Mouse (Mus musculus): ENCODE results near the gene Serpinb2. TPM values are rescaled to one million over a fixed set of nuclear protein-coding genes. Genes with fewer than 3 reads are reported as not detected.

Gene Serpinb2
- not detected in 2 replicates for polyA plus RNA-seq (2012; ENCODE audit: insufficient read depth, insufficient read length, missing spikeins)

GRCm38 (mm10) chr1:107511252-107511651 is at the start of gene Serpinb2:
Serpinb2 (plus strand) TSS chr1:107511423.
- no peak within 1 kb of the TSS for H3K4me3 ChIP-seq (ENCODE audit: insufficient read depth, low read depth, low read length)
- no peak within 1 kb of the TSS for H3K27ac ChIP-seq (replicated peaks; ENCODE audit: low read depth, low read length)
- H3K4me1 ChIP-seq (ENCODE audit: control insufficient read depth, insufficient read depth, insufficient read length, low read length): no peaks in the 10 kb centered on the region

DNA sequence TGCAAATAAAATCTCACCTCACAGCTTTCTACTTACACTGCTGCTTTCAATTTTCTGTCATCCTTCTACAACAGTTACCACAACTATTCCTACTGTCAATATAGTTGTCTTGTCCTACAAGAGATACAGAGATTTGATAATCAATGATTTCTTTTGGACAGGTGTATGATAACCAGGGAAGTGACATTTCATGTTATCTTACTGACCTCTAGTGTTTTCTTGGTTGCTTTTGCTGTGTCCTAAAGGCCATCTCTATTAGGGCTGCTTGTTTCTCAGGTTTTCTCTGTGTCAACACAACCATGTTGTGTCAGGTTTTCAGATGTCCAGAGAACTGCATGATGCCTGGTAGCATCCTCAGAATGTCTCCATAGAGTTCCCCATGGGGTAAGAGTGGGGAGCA is 31.3 kb upstream of the Serpinb2 start:
- Histone ChIP-seq H3K27ac (replicated peaks; ENCODE audit: low read depth, low read length) (no peak overlapping the region), H3K4me3 (ENCODE audit: insufficient read depth, low read depth, low read length) (no peak overlapping the region), H3K4me1 (ENCODE audit: control insufficient read depth, insufficient read depth, insufficient read length, low read length) (no peaks in the 10 kb centered on the region)

GRCm38 (mm10) chr1:107481452-107481851 is 29.8 kb upstream of the Serpinb2 start:
- Histone ChIP-seq H3K27ac (replicated peaks; ENCODE audit: low read depth, low read length) (no peak overlapping the region), H3K4me3 (ENCODE audit: insufficient read depth, low read depth, low read length) (no peak overlapping the region), H3K4me1 (ENCODE audit: control insufficient read depth, insufficient read depth, insufficient read length, low read length) (no peaks in the 10 kb centered on the region)

GRCm38 (mm10) chr1:107489577-107489976 is 21.6 kb upstream of the Serpinb2 start:
- H3K4me3 ChIP-seq (ENCODE audit: insufficient read depth, low read depth, low read length): no peak overlapping the region
- no peak overlapping the region for H3K27ac ChIP-seq (replicated peaks; ENCODE audit: low read depth, low read length)
- no peaks in the 10 kb centered on the region for H3K4me1 ChIP-seq (ENCODE audit: control insufficient read depth, insufficient read depth, insufficient read length, low read length)

DNA sequence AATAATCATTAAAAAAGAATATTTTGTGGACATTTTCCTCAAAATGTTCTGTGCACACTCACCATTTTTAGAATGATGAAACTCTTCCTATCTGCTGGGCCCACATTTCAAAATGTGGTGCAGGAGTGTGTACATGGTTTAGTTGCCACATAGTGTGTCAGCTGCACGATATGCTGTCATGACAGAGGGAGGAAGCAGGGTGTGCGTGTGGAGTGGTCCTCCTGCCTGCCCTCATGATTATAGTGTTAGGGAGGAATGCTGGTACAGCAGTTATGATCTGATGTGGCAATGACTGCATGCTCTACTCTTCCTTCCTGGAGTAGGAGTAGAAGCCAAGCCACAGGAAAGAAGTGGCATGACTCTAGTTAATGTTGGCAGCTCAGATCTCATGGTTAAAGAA is 14.4 kb upstream of the Serpinb2 start:
- H3K4me1 ChIP-seq (ENCODE audit: control insufficient read depth, insufficient read depth, insufficient read length, low read length): no peaks in the 10 kb centered on the region
- no peak overlapping the region for H3K27ac ChIP-seq (replicated peaks; ENCODE audit: low read depth, low read length)
- H3K4me3 ChIP-seq (ENCODE audit: insufficient read depth, low read depth, low read length): no peak overlapping the region

DNA sequence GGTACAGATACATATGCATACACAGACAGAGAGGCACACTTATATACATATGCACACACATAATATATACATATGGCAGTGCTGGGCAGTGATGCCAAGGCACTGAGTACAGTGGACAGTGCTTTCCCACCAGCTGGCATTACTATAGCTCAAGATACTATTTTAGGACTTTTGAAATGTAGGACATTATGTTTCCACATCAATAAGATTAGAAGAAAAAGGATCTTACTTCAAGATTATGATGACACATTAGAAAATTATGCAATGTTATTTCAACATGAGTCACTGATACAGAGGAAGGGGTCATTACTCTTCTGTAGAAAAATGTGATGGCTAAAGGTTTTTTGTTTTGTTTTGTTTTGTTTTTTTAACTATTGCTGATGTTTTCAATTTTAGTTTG is 9.2 kb upstream of the Serpinb2 start:
- Histone ChIP-seq H3K4me1 (ENCODE audit: control insufficient read depth, insufficient read depth, insufficient read length, low read length) (no peaks in the 10 kb centered on the region), H3K4me3 (ENCODE audit: insufficient read depth, low read depth, low read length) (no peak overlapping the region), H3K27ac (replicated peaks; ENCODE audit: low read depth, low read length) (no peak overlapping the region)

DNA sequence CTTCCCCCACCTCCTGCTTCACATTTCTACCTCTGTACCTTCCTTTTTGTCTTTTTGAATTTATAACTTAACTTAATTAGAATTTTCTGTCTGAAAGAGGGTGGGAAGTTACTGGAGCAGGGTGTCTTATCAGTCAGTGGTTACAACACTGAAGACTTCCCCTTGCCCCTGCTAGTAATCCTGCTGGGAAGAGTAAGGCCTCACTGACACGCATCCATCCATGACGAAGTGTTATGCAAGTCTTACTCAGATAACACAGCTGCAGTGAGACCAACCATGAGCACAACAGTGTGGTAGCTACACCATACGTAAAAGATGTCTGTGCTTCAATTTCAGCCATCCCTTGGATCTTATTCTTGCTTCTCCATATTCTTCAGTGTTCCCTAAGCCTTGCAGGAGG is 7.9 kb upstream of the Serpinb2 start:
- Histone ChIP-seq H3K27ac (replicated peaks; ENCODE audit: low read depth, low read length) (no peak overlapping the region), H3K4me1 (ENCODE audit: control insufficient read depth, insufficient read depth, insufficient read length, low read length) (no peaks in the 10 kb centered on the region), H3K4me3 (ENCODE audit: insufficient read depth, low read depth, low read length) (no peak overlapping the region)

GRCm38 (mm10) chr1:107505898-107506562 is 5.2 kb upstream of the Serpinb2 start:
- Histone ChIP-seq H3K4me3 (ENCODE audit: insufficient read depth, low read depth, low read length) (no peak overlapping the region), H3K4me1 (ENCODE audit: control insufficient read depth, insufficient read depth, insufficient read length, low read length) (no peaks in the 10 kb centered on the region), H3K27ac (replicated peaks; ENCODE audit: low read depth, low read length) (no peak overlapping the region)

- H3K4me3 ChIP-seq (ENCODE audit: insufficient read depth, low read depth, low read length): no peak overlapping the region
- no peak overlapping the region for H3K27ac ChIP-seq (replicated peaks; ENCODE audit: low read depth, low read length)
- H3K4me1 ChIP-seq (ENCODE audit: control insufficient read depth, insufficient read depth, insufficient read length, low read length): no peaks in the 10 kb centered on the region
Measured at GRCm38 (mm10) chr1:107512194-107513138, 1.2 kb downstream of the Serpinb2 start.

GRCm38 (mm10) chr1:107513530-107513929 is 2.3 kb downstream of the Serpinb2 start:
- no peaks in the 10 kb centered on the region for H3K4me1 ChIP-seq (ENCODE audit: control insufficient read depth, insufficient read depth, insufficient read length, low read length)
- H3K4me3 ChIP-seq (ENCODE audit: insufficient read depth, low read depth, low read length): no peak overlapping the region
- H3K27ac ChIP-seq (replicated peaks; ENCODE audit: low read depth, low read length): no peak overlapping the region

GRCm38 (mm10) chr1:107515839-107516498 is 4.7 kb downstream of the Serpinb2 start:
- Histone ChIP-seq H3K4me3 (ENCODE audit: insufficient read depth, low read depth, low read length) (no peak overlapping the region), H3K27ac (replicated peaks; ENCODE audit: low read depth, low read length) (no peak overlapping the region), H3K4me1 (ENCODE audit: control insufficient read depth, insufficient read depth, insufficient read length, low read length) (no peaks in the 10 kb centered on the region)

GRCm38 (mm10) chr1:107525592-107525991 is 14.4 kb downstream of the Serpinb2 start:
- Histone ChIP-seq H3K27ac (replicated peaks; ENCODE audit: low read depth, low read length) (no peak overlapping the region), H3K4me3 (ENCODE audit: insufficient read depth, low read depth, low read length) (no peak overlapping the region), H3K4me1 (ENCODE audit: control insufficient read depth, insufficient read depth, insufficient read length, low read length) (no peaks in the 10 kb centered on the region)

GRCm38 (mm10) chr1:107528325-107529078 is 17.3 kb downstream of the Serpinb2 start:
- H3K27ac ChIP-seq (replicated peaks; ENCODE audit: low read depth, low read length): no peak overlapping the region
- H3K4me1 ChIP-seq (ENCODE audit: control insufficient read depth, insufficient read depth, insufficient read length, low read length): no peaks in the 10 kb centered on the region
- no peak overlapping the region for H3K4me3 ChIP-seq (ENCODE audit: insufficient read depth, low read depth, low read length)

- H3K27ac ChIP-seq (replicated peaks; ENCODE audit: low read depth, low read length): no peak overlapping the region
- H3K4me3 ChIP-seq (ENCODE audit: insufficient read depth, low read depth, low read length): no peak overlapping the region
- no peaks in the 10 kb centered on the region for H3K4me1 ChIP-seq (ENCODE audit: control insufficient read depth, insufficient read depth, insufficient read length, low read length)
Measured at GRCm38 (mm10) chr1:107529365-107530052, 18.3 kb downstream of the Serpinb2 start.

Data from brown adipose tissue, adult 24 weeks (tissue).